17 mouse cellular contexts compared by ENCODE assay signal in the genomic region with DNA sequence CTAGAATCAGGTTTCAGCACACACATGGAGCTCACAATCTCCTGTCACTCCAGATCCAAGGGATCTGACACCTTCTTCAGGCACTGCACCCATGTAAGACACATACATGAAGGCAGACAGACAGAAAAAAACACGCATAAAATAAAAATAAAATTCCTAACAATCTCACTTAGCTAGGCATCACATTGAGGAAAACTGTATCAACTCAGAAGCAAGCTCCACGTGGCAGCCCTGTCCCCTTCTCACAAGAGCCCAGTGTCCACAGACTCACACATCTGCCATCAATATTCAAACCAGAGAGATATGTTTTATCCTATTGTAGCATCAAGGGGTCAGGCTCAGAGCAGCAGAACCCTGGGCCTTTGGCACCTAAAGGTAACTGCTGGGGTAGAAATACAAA. TPM values are rescaled to one million over a fixed set of nuclear protein-coding genes. Genes with fewer than 3 reads are reported as not detected.
DNase-seq lines count a peak whose midpoint lies in the region; ATAC-seq and TF ChIP-seq lines count a peak whose summit lies in the region.
"Had no signal": no experiment of that assay in that cellular context is flagged by ENCODE, and none has a peak within 500 bp of the region (broad histone marks: within the 10 kb centered on the region; RNA-seq: fewer than 3 reads in every experiment).

No protein-coding gene starts in this region.

- H3K4me2 ChIP-seq in kidney, embryonic 15.5 days: no peak overlapping the region
- H3K4me2 ChIP-seq in liver, embryonic 14.5 days (ENCODE audit: low read depth): peak overlapping the region; percentile 33
- H3K4me2 ChIP-seq: embryonic facial prominence, embryonic 15.5 days; hindbrain, embryonic 15.5 days; limb, embryonic 12.5 days; neural tube, embryonic 12.5 days had no signal

- H3K4me3 ChIP-seq in heart, embryonic 10.5 days: no peak overlapping the region
- no peak overlapping the region for H3K4me3 ChIP-seq in heart, adult 2 months
- H3K4me3 ChIP-seq in kidney, embryonic 15.5 days (replicated peaks): no peak overlapping the region
- peak overlapping the region; percentile 14 to 15; a peak in 2 of 4 replicates for H3K4me3 ChIP-seq in MEL (ENCODE audit: control insufficient read depth in 1 of 2, insufficient read depth in 1 of 2, low read depth in 2 of 2, low read length in 2 of 2)
- no peak overlapping the region for H3K4me3 ChIP-seq in liver, embryonic 14.5 days (ENCODE audit: insufficient read depth in 1 of 2, low read depth in 2 of 2, low read length in 2 of 2)
- no peak overlapping the region for H3K4me3 ChIP-seq in cerebellum, adult 2 months (replicated peaks; ENCODE audit: insufficient read depth, low read depth, low read length)
- H3K4me3 ChIP-seq: embryonic facial prominence, embryonic 15.5 days; hindbrain, embryonic 15.5 days; limb, embryonic 12.5 days; neural tube, embryonic 12.5 days had no signal

- H3K9ac ChIP-seq in heart, adult 2 months (ENCODE audit: low read depth, low read length): no peak overlapping the region
- H3K9ac ChIP-seq in kidney, embryonic 15.5 days: no peak overlapping the region
- peak overlapping the region; percentile 48 for H3K9ac ChIP-seq in MEL (ENCODE audit: control insufficient read depth, low read depth, low read length, poor library complexity, severe bottlenecking)
- peak overlapping the region; percentile 9 for H3K9ac ChIP-seq in liver, embryonic 14.5 days (replicated peaks)
- H3K9ac ChIP-seq: embryonic facial prominence, embryonic 15.5 days; hindbrain, embryonic 15.5 days; limb, embryonic 12.5 days; neural tube, embryonic 12.5 days had no signal

- H3K27me3 ChIP-seq in heart, embryonic 10.5 days (ENCODE audit: insufficient read depth, poor library complexity, severe bottlenecking): 0 out of 2 replicates have a peak, but pooled peaks cover 4% of the 10 kb centered on the region
- no peaks in the 10 kb centered on the region for H3K27me3 ChIP-seq in heart, adult 2 months (ENCODE audit: control insufficient read depth, insufficient read depth, low read length)
- H3K27me3 ChIP-seq in kidney, embryonic 15.5 days: no peaks in the 10 kb centered on the region
- H3K27me3 ChIP-seq in MEL (ENCODE audit: control insufficient read depth in 1 of 2, insufficient read depth in 2 of 2, low read length in 2 of 2): no peaks in the 10 kb centered on the region
- H3K27me3 ChIP-seq in liver, embryonic 14.5 days (ENCODE audit: control insufficient read depth, insufficient read depth, low read length): no peaks in the 10 kb centered on the region
- H3K27me3 ChIP-seq in cerebellum, adult 2 months (ENCODE audit: control insufficient read depth, insufficient read depth, low read length): no peaks in the 10 kb centered on the region
- H3K27me3 ChIP-seq: embryonic facial prominence, embryonic 15.5 days; hindbrain, embryonic 15.5 days; limb, embryonic 12.5 days; neural tube, embryonic 12.5 days; Patski had no signal

- no peak for ATAC-seq in kidney, embryonic 15.5 days (replicated peaks; ENCODE audit: low FRiP score)
- ATAC-seq in liver, embryonic 14.5 days (ENCODE audit: insufficient read depth): no peak
- ATAC-seq: activated CD4-positive, CD25-positive, alpha-beta regulatory T cell, adult 4 months; forebrain, embryonic 14.5 days; intestine, postnatal 0 days; Patski had no signal

- no peak for DNase-seq in heart, embryonic 10.5 days (ENCODE audit: low spot score)
- DNase-seq in heart, adult 2 months: no peak
- no peak for DNase-seq in kidney, postnatal 10 days
- DNase-seq in MEL (ENCODE audit: low read depth, low spot score): no peak
- no peak for DNase-seq in liver, embryonic 14.5 days (ENCODE audit: low read depth in 3 of 3, low spot score in 3 of 3)
- DNase-seq in cerebellum, adult 2 months: no peak
- DNase-seq in urinary bladder, adult 18-20 months (ENCODE audit: low spot score in 2 of 2): no peak
- DNase-seq: cerebellum, adult 9-10 months had no signal

- H3K79me2 ChIP-seq in heart, adult 2 months (replicated peaks; ENCODE audit: control insufficient read depth, insufficient read depth, low read length): no peaks in the 10 kb centered on the region
- H3K79me2 ChIP-seq in MEL (ENCODE audit: control insufficient read depth, insufficient read depth, low read length, poor library complexity): no peaks in the 10 kb centered on the region

- intact Hi-C loops in heart, adult 2 months (cut with DNase I): no loop called here

- TF ChIP-seq POLR2A in heart, adult 2 months (IDR thresholded peaks at IDR 0.05; ENCODE audit: insufficient read depth, low read depth, low read length): no peak
- no peak for TF ChIP-seq POLR2A in MEL (IDR thresholded peaks at IDR 0.05; ENCODE audit: control insufficient read depth in 1 of 2, insufficient read depth in 1 of 2, low read depth in 1 of 2, low read length in 2 of 2, poor library complexity in 1 of 2)
- TF ChIP-seq POLR2A in cerebellum, adult 2 months (IDR thresholded peaks at IDR 0.05; ENCODE audit: borderline replicate concordance, insufficient read depth, low read length): no peak

- TF ChIP-seq CTCF in heart, adult 2 months (IDR thresholded peaks at IDR 0.05): no peak
- no peak for TF ChIP-seq CTCF in MEL (IDR thresholded peaks at IDR 0.05 in 2 of 3, conservative IDR thresholded peaks at IDR 0.05 in 1 of 3; ENCODE audit: control insufficient read depth in 1 of 3, insufficient read depth in 1 of 3, low read depth in 2 of 3, low read length in 3 of 3, poor library complexity in 1 of 3, severe bottlenecking in 1 of 3)
- no peak for TF ChIP-seq CTCF in liver, embryonic 14.5 days (IDR thresholded peaks at IDR 0.05; ENCODE audit: low read depth)
- no peak for TF ChIP-seq CTCF in cerebellum, adult 2 months (IDR thresholded peaks at IDR 0.05; ENCODE audit: borderline replicate concordance, insufficient read depth, low read depth, low read length)

- H3K9me3 ChIP-seq in heart, embryonic 10.5 days: no peaks in the 10 kb centered on the region
- no peaks in the 10 kb centered on the region for H3K9me3 ChIP-seq in kidney, embryonic 15.5 days (replicated peaks)
- H3K9me3 ChIP-seq in MEL (replicated peaks; ENCODE audit: insufficient read depth, low read length): no peaks in the 10 kb centered on the region
- H3K9me3 ChIP-seq in liver, embryonic 14.5 days (ENCODE audit: control insufficient read depth, low read length): no peaks in the 10 kb centered on the region
- H3K9me3 ChIP-seq: embryonic facial prominence, embryonic 15.5 days; hindbrain, embryonic 15.5 days; limb, embryonic 12.5 days; neural tube, embryonic 12.5 days had no signal

- no peak for TF ChIP-seq RAD21 in MEL (IDR thresholded peaks at IDR 0.05; ENCODE audit: low read depth, low read length)

- TF ChIP-seq EP300 in heart, adult 2 months (IDR thresholded peaks at IDR 0.05; ENCODE audit: insufficient read depth, low read depth, low read length): no peak
- TF ChIP-seq EP300 in MEL (IDR thresholded peaks at IDR 0.05; ENCODE audit: low read depth in 1 of 2, low read length in 2 of 2): no peak
- no peak for TF ChIP-seq EP300 in liver, embryonic 14.5 days (IDR thresholded peaks at IDR 0.05; ENCODE audit: low read depth)

- no peaks in the 10 kb centered on the region for H3K36me3 ChIP-seq in heart, embryonic 10.5 days
- H3K36me3 ChIP-seq in heart, adult 2 months (ENCODE audit: control insufficient read depth, insufficient read depth, low read length): no peaks in the 10 kb centered on the region
- H3K36me3 ChIP-seq in kidney, embryonic 15.5 days: no peaks in the 10 kb centered on the region
- peaks cover 0 to 27% of the 10 kb centered on the region in 2 experiments; a peak in 2 of 4 replicates for H3K36me3 ChIP-seq in MEL (ENCODE audit: control insufficient read depth in 1 of 2, insufficient read depth in 2 of 2, low read length in 2 of 2)
- H3K36me3 ChIP-seq in liver, embryonic 14.5 days (replicated peaks; ENCODE audit: control insufficient read depth, insufficient read depth, low read depth): no peaks in the 10 kb centered on the region
- H3K36me3 ChIP-seq: embryonic facial prominence, embryonic 15.5 days; hindbrain, embryonic 15.5 days; limb, embryonic 12.5 days; neural tube, embryonic 12.5 days had no signal

- peaks cover 17% of the 10 kb centered on the region for H3K4me1 ChIP-seq in heart, embryonic 10.5 days
- H3K4me1 ChIP-seq in heart, adult 2 months (ENCODE audit: control insufficient read depth, insufficient read depth, low read length): peaks cover 1% of the 10 kb centered on the region; the same call in 1 of the 2 replicates
- H3K4me1 ChIP-seq in kidney, embryonic 15.5 days: peaks cover 9% of the 10 kb centered on the region; the same call in 1 of the 2 replicates
- H3K4me1 ChIP-seq in MEL (ENCODE audit: control insufficient read depth in 1 of 2, insufficient read depth in 2 of 2, low read length in 2 of 2): peaks cover 16 to 33% of the 10 kb centered on the region in 2 experiments
- H3K4me1 ChIP-seq in liver, embryonic 14.5 days (replicated peaks; ENCODE audit: control insufficient read depth in 2 of 2, insufficient read depth in 2 of 2, low read length in 1 of 2): peaks cover 20 to 31% of the 10 kb centered on the region in 2 experiments
- H3K4me1 ChIP-seq in cerebellum, adult 2 months (ENCODE audit: control insufficient read depth, insufficient read depth, low read length): no peaks in the 10 kb centered on the region
- H3K4me1 ChIP-seq: hindbrain, embryonic 15.5 days; limb, embryonic 12.5 days; neural tube, embryonic 12.5 days had no signal

- WGBS in heart, embryonic 10.5 days: 75% methylated on average over 2 of the region's 2 CpGs
- whole genome bisulfite sequencing in heart, adult 2 months: 73% methylated on average over 2 of the region's 2 CpGs
- 86% methylated on average over 2 of the region's 2 CpGs for WGBS in kidney, embryonic 15.5 days
- 54% methylated on average over 2 of the region's 2 CpGs for WGBS in liver, embryonic 14.5 days (ENCODE audit: insufficient replicate concordance)
- 71% methylated on average over 2 of the region's 2 CpGs for WGBS in cerebellum, adult 2 months

- peak overlapping the region; percentile 77 for H3K27ac ChIP-seq in heart, embryonic 10.5 days
- H3K27ac ChIP-seq in heart, adult 2 months: no peak overlapping the region
- 0 out of 2 replicates have a peak overlapping the region, but pooled peaks have one; percentile 41 for H3K27ac ChIP-seq in kidney, embryonic 15.5 days
- H3K27ac ChIP-seq in MEL (ENCODE audit: control insufficient read depth, low read depth, low read length): peak overlapping the region; percentile 54
- H3K27ac ChIP-seq in liver, embryonic 14.5 days: peak overlapping the region; percentile 64
- no peak overlapping the region for H3K27ac ChIP-seq in cerebellum, adult 2 months (ENCODE audit: insufficient read depth, low read length)
- H3K27ac ChIP-seq: embryonic facial prominence, embryonic 15.5 days; hindbrain, embryonic 15.5 days; limb, embryonic 12.5 days; neural tube, embryonic 12.5 days had no signal

RNA-seq across cellular contexts. Expression of gene Dok1, which starts 29.0 kb away (rescaled TPM):
- polyA plus RNA-seq in heart, embryonic 10.5 days (2016; fragmentation: Nextera tagmentation; extraction: Ambion mirVana): 11.3 and 14.8 TPM in 2 replicates
- total RNA-seq in heart, adult 2 months (2021): 1 to 10 TPM; 2.6 TPM
- polyA plus RNA-seq in heart, adult 2 months (2012; rRNA removed): 3.0 and 3.4 TPM in 2 replicates
- 13.7 and 14.7 TPM in 2 replicates for polyA plus RNA-seq in kidney, embryonic 15.5 days (2015; fragmentation: Nextera tagmentation; extraction: Ambion mirVana)
- 17.9 and 18.7 TPM in 2 replicates for total RNA-seq in MEL (2012; rRNA removed)
- polyA plus RNA-seq in MEL (2012; ENCODE audit: insufficient read depth in 1 of 2, insufficient read length in 2 of 2, low read depth in 1 of 2, low replicate concordance in 2 of 2, missing spikeins in 1 of 2): 10 to 100 TPM in 1 of 2 experiments, not detected in 1; 22.3 TPM
- polyA plus RNA-seq in liver, embryonic 14.5 days (2012; rRNA removed): 13.9 and 14.9 TPM in 2 replicates
- polyA plus RNA-seq in liver, embryonic 14.5 days (2014; fragmentation: Nextera tagmentation; extraction: Ambion mirVana): 12.7 and 15.7 TPM in 2 replicates
- 1.7 and 2.1 TPM in 2 replicates for polyA plus RNA-seq in cerebellum, adult 2 months (2012; rRNA removed)

RNA-seq across cellular contexts. Expression of gene Loxl3, which starts 29.7 kb away (rescaled TPM):
- polyA plus RNA-seq in heart, embryonic 10.5 days (2016; fragmentation: Nextera tagmentation; extraction: Ambion mirVana): 7.6 and 9.8 TPM in 2 replicates
- 1 to 10 TPM; 1.9 to 2.1 TPM for total RNA-seq in heart, adult 2 months (2021)
- polyA plus RNA-seq in heart, adult 2 months (2012; rRNA removed): 5.4 and 7.2 TPM in 2 replicates
- polyA plus RNA-seq in kidney, embryonic 15.5 days (2015; fragmentation: Nextera tagmentation; extraction: Ambion mirVana): 18.0 and 21.6 TPM in 2 replicates
- total RNA-seq in MEL (2012; rRNA removed): 0.77 and 0.78 TPM in 2 replicates
- 1 to 10 TPM in 1 of 2 experiments, not detected in 1; 1.0 TPM for polyA plus RNA-seq in MEL (2012; ENCODE audit: insufficient read depth in 1 of 2, insufficient read length in 2 of 2, low read depth in 1 of 2, low replicate concordance in 2 of 2, missing spikeins in 1 of 2)
- 0.92 and 1.6 TPM in 2 replicates for polyA plus RNA-seq in liver, embryonic 14.5 days (2012; rRNA removed)
- 1.1 TPM in 2 replicates for polyA plus RNA-seq in liver, embryonic 14.5 days (2014; fragmentation: Nextera tagmentation; extraction: Ambion mirVana)
- polyA plus RNA-seq in cerebellum, adult 2 months (2012; rRNA removed): 3.5 and 3.8 TPM in 2 replicates

RNA-seq across cellular contexts. Expression of gene Aup1, which starts 50.0 kb away (rescaled TPM):
- polyA plus RNA-seq in heart, embryonic 10.5 days (2016; fragmentation: Nextera tagmentation; extraction: Ambion mirVana): 154 and 170 TPM in 2 replicates
- 10 to 100 TPM; 70.9 to 87.0 TPM for total RNA-seq in heart, adult 2 months (2021)
- 148 and 178 TPM in 2 replicates for polyA plus RNA-seq in heart, adult 2 months (2012; rRNA removed)
- 196 and 221 TPM in 2 replicates for polyA plus RNA-seq in kidney, embryonic 15.5 days (2015; fragmentation: Nextera tagmentation; extraction: Ambion mirVana)
- 206 and 259 TPM in 2 replicates for total RNA-seq in MEL (2012; rRNA removed)
- polyA plus RNA-seq in MEL (2012; ENCODE audit: insufficient read depth in 1 of 2, insufficient read length in 2 of 2, low read depth in 1 of 2, low replicate concordance in 2 of 2, missing spikeins in 1 of 2): 100 to 1,000 TPM in 1 of 2 experiments, not detected in 1; 500 TPM
- 172 and 269 TPM in 2 replicates for polyA plus RNA-seq in liver, embryonic 14.5 days (2012; rRNA removed)
- polyA plus RNA-seq in liver, embryonic 14.5 days (2014; fragmentation: Nextera tagmentation; extraction: Ambion mirVana): 128 and 136 TPM in 2 replicates
- polyA plus RNA-seq in cerebellum, adult 2 months (2012; rRNA removed): 271 and 276 TPM in 2 replicates

RNA-seq across cellular contexts. Expression of gene Htra2, which starts 50.8 kb away (rescaled TPM):
- polyA plus RNA-seq in heart, embryonic 10.5 days (2016; fragmentation: Nextera tagmentation; extraction: Ambion mirVana): 100 and 106 TPM in 2 replicates
- total RNA-seq in heart, adult 2 months (2021): 10 to 100 TPM; 26.9 to 30.4 TPM
- 35.4 and 37.6 TPM in 2 replicates for polyA plus RNA-seq in heart, adult 2 months (2012; rRNA removed)
- 83.9 and 87.5 TPM in 2 replicates for polyA plus RNA-seq in kidney, embryonic 15.5 days (2015; fragmentation: Nextera tagmentation; extraction: Ambion mirVana)
- total RNA-seq in MEL (2012; rRNA removed): 95.1 and 107 TPM in 2 replicates
- polyA plus RNA-seq in MEL (2012; ENCODE audit: insufficient read depth in 1 of 2, insufficient read length in 2 of 2, low read depth in 1 of 2, low replicate concordance in 2 of 2, missing spikeins in 1 of 2): 100 to 1,000 TPM in 1 of 2 experiments, not detected in 1; 133 TPM
- 75.7 and 80.9 TPM in 2 replicates for polyA plus RNA-seq in liver, embryonic 14.5 days (2012; rRNA removed)
- polyA plus RNA-seq in liver, embryonic 14.5 days (2014; fragmentation: Nextera tagmentation; extraction: Ambion mirVana): 54.3 and 54.9 TPM in 2 replicates
- 57.6 and 58.2 TPM in 2 replicates for polyA plus RNA-seq in cerebellum, adult 2 months (2012; rRNA removed)

RNA-seq across cellular contexts. Expression of gene Dqx1, which starts 53.3 kb away (rescaled TPM):
- 0.59 and 1.5 TPM in 2 replicates for polyA plus RNA-seq in heart, embryonic 10.5 days (2016; fragmentation: Nextera tagmentation; extraction: Ambion mirVana)
- under 1 TPM; 0.65 to 0.80 TPM for total RNA-seq in heart, adult 2 months (2021)
- 1.4 TPM in 2 replicates for polyA plus RNA-seq in heart, adult 2 months (2012; rRNA removed)
- 3.1 and 4.0 TPM in 2 replicates for polyA plus RNA-seq in kidney, embryonic 15.5 days (2015; fragmentation: Nextera tagmentation; extraction: Ambion mirVana)
- 1.3 TPM in 2 replicates for total RNA-seq in MEL (2012; rRNA removed)
- polyA plus RNA-seq in MEL (2012; ENCODE audit: insufficient read depth in 1 of 2, insufficient read length in 2 of 2, low read depth in 1 of 2, low replicate concordance in 2 of 2, missing spikeins in 1 of 2): 1 to 10 TPM in 1 of 2 experiments, not detected in 1; 3.4 TPM
- polyA plus RNA-seq in liver, embryonic 14.5 days (2012; rRNA removed): 7.7 and 7.8 TPM in 2 replicates
- 2.9 and 3.1 TPM in 2 replicates for polyA plus RNA-seq in liver, embryonic 14.5 days (2014; fragmentation: Nextera tagmentation; extraction: Ambion mirVana)
- polyA plus RNA-seq in cerebellum, adult 2 months (2012; rRNA removed): 0.92 and 0.93 TPM in 2 replicates

Comparison
In these comparisons a context has a peak if more than half of its experiments do, and no peak if none do; other contexts are left out.
1. H3K27ac ChIP-seq: peak in heart, embryonic 10.5 days (single experiment), kidney, embryonic 15.5 days (single experiment), MEL (single experiment) and liver, embryonic 14.5 days (single experiment); none in heart, adult 2 months (single experiment) and cerebellum, adult 2 months (single experiment).
2. H3K4me3 ChIP-seq: peak in MEL (2 of 2); none in heart, embryonic 10.5 days (single experiment), heart, adult 2 months (single experiment), kidney, embryonic 15.5 days (single experiment), liver, embryonic 14.5 days (0 of 2) and cerebellum, adult 2 months (single experiment).
3. H3K9ac ChIP-seq: peak in MEL (single experiment) and liver, embryonic 14.5 days (single experiment); none in heart, adult 2 months (single experiment) and kidney, embryonic 15.5 days (single experiment).